Mouse (Mus musculus): Measurements from ENCODE around the gene Lrrc49. TPM values are rescaled to one million over a fixed set of nuclear protein-coding genes. Genes with fewer than 3 reads are reported as not detected.

Lrrc49 gene
- total and polyA plus RNA-seq, 2 experiments from 2014 or later: 4.9 to 7.2 TPM

- TF ChIP-seq CTCF (IDR thresholded peaks at IDR 0.05; ENCODE audit: low read depth) (no peak), EP300 (IDR thresholded peaks at IDR 0.05; ENCODE audit: low read depth) (no peak)
- Histone ChIP-seq H3K36me3 (replicated peaks; ENCODE audit: control insufficient read depth, insufficient read depth, low read length) (no peaks in the 10 kb centered on the region; the same call in 1 of the 2 replicates), H3K27me3 (ENCODE audit: control insufficient read depth, insufficient read depth, low read length) (no peaks in the 10 kb centered on the region), H3K9ac (replicated peaks; ENCODE audit: low read depth, low read length) (no peak overlapping the region), H3K4me2 (ENCODE audit: low read depth, low read length) (no peak overlapping the region), H3K9me3 (replicated peaks; ENCODE audit: control insufficient read depth, low read length) (no peaks in the 10 kb centered on the region), H3K4me1 (ENCODE audit: control insufficient read depth, insufficient read depth) (no peaks in the 10 kb centered on the region), H3K27ac (ENCODE audit: low read depth) (no peak overlapping the region), H3K4me3 (ENCODE audit: low read depth, low read length) (no peak overlapping the region)
- WGBS: 80% methylated on average over 10 of the region's 10 CpGs
- DNase-seq (ENCODE audit: low spot score): no peak
- ATAC-seq (ENCODE audit: insufficient read depth, low read depth): no peak
Measured at GRCm38 (mm10) chr9:60601936-60602335, 86.0 kb downstream of the Lrrc49 start.

DNA sequence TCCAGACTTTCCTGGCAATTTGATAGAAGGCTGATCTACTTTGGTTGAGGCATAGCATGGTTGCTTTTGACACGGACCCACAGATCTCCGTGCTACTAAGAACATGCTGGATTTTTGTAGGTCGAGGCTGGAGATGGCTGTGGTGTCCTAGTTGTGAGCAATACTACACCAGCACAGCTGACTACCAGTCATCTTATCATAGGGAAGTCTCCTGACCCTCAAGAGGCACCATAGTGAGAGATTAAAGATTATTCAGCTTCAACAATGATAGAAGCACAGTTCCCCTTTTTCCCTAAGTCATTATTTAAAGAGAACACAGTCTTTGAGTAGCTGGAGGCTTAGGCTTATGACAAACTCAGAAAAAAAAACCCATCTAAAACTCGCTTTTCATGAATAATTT, 87.7 kb downstream of the Lrrc49 start:
- no peak overlapping the region for H3K9ac ChIP-seq (replicated peaks; ENCODE audit: low read depth, low read length)
- no peak overlapping the region for H3K4me3 ChIP-seq (ENCODE audit: low read depth, low read length)
- H3K27ac ChIP-seq (ENCODE audit: low read depth): no peak overlapping the region
- no peaks in the 10 kb centered on the region for H3K27me3 ChIP-seq (ENCODE audit: control insufficient read depth, insufficient read depth, low read length)
- DNase-seq (ENCODE audit: low spot score) (no peak), ATAC-seq (ENCODE audit: insufficient read depth, low read depth) (no peak)
- no peak overlapping the region for H3K4me2 ChIP-seq (ENCODE audit: low read depth, low read length)
- no peak for TF ChIP-seq EP300 (IDR thresholded peaks at IDR 0.05; ENCODE audit: low read depth)
- TF ChIP-seq CTCF (IDR thresholded peaks at IDR 0.05; ENCODE audit: low read depth): no peak
- no peaks in the 10 kb centered on the region for H3K4me1 ChIP-seq (ENCODE audit: control insufficient read depth, insufficient read depth)
- no peaks in the 10 kb centered on the region for H3K9me3 ChIP-seq (replicated peaks; ENCODE audit: control insufficient read depth, low read length)
- 79% methylated on average over 4 of the region's 4 CpGs for WGBS
- no peaks in the 10 kb centered on the region; the same call in 1 of the 2 replicates for H3K36me3 ChIP-seq (replicated peaks; ENCODE audit: control insufficient read depth, insufficient read depth, low read length)

DNA sequence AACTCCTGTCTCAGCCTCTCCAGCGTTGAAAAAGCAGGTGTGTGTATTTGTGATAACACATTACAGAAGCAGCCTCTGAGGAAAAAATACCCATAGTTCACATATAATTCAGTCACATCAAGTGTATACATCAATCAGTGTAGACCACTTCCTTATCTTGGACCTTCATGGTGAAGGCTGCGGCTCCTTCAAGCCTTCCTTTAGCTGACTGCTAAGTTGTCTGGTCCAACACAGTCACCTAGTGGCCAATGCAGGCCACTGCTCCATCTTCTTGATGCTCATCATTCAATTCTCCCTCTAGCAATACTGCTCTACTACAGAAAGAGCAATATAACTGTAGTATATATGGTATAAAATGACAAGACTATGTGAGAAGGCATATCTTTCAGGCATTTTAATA, 88.5 kb downstream of the Lrrc49 start:
- WGBS: 46% methylated on average over 2 of the region's 2 CpGs
- DNase-seq (ENCODE audit: low spot score) (peak; percentile 31), ATAC-seq (ENCODE audit: insufficient read depth, low read depth) (no peak)
- TF ChIP-seq EP300 (IDR thresholded peaks at IDR 0.05; ENCODE audit: low read depth) (no peak), CTCF (IDR thresholded peaks at IDR 0.05; ENCODE audit: low read depth) (peak; percentile 83)
- no peaks in the 10 kb centered on the region for H3K4me1 ChIP-seq (ENCODE audit: control insufficient read depth, insufficient read depth)
- H3K27me3 ChIP-seq (ENCODE audit: control insufficient read depth, insufficient read depth, low read length): no peaks in the 10 kb centered on the region
- no peaks in the 10 kb centered on the region for H3K9me3 ChIP-seq (replicated peaks; ENCODE audit: control insufficient read depth, low read length)
- no peak overlapping the region for H3K27ac ChIP-seq (ENCODE audit: low read depth)
- H3K4me3 ChIP-seq (ENCODE audit: low read depth, low read length): no peak overlapping the region
- H3K4me2 ChIP-seq (ENCODE audit: low read depth, low read length): no peak overlapping the region
- no peak overlapping the region for H3K9ac ChIP-seq (replicated peaks; ENCODE audit: low read depth, low read length)
- H3K36me3 ChIP-seq (replicated peaks; ENCODE audit: control insufficient read depth, insufficient read depth, low read length): no peaks in the 10 kb centered on the region; the same call in 1 of the 2 replicates

GRCm38 (mm10) chr9:60595406-60595805, 92.6 kb downstream of the Lrrc49 start:
- no peak overlapping the region for H3K4me2 ChIP-seq (ENCODE audit: low read depth, low read length)
- no peak for ATAC-seq (ENCODE audit: insufficient read depth, low read depth)

GRCm38 (mm10) chr9:60592974-60593373, 95.0 kb downstream of the Lrrc49 start:
- H3K36me3 ChIP-seq (replicated peaks; ENCODE audit: control insufficient read depth, insufficient read depth, low read length): no peaks in the 10 kb centered on the region
- no peak for ATAC-seq (ENCODE audit: insufficient read depth, low read depth)
- TF ChIP-seq CTCF (IDR thresholded peaks at IDR 0.05; ENCODE audit: low read depth) (no peak), EP300 (IDR thresholded peaks at IDR 0.05; ENCODE audit: low read depth) (no peak)
- H3K4me1 ChIP-seq (ENCODE audit: control insufficient read depth, insufficient read depth): no peaks in the 10 kb centered on the region
- WGBS: 65% methylated on average over 6 of the region's 6 CpGs
- no peak overlapping the region for H3K9ac ChIP-seq (replicated peaks; ENCODE audit: low read depth, low read length)
- H3K27me3 ChIP-seq (ENCODE audit: control insufficient read depth, insufficient read depth, low read length): no peaks in the 10 kb centered on the region
- H3K4me3 ChIP-seq (ENCODE audit: low read depth, low read length): no peak overlapping the region
- DNase-seq (ENCODE audit: low spot score): no peak
- no peaks in the 10 kb centered on the region for H3K9me3 ChIP-seq (replicated peaks; ENCODE audit: control insufficient read depth, low read length)
- no peak overlapping the region; the same call in 1 of the 2 replicates for H3K27ac ChIP-seq (ENCODE audit: low read depth)
- no peak overlapping the region for H3K4me2 ChIP-seq (ENCODE audit: low read depth, low read length)

More at GRCm38 (mm10) chr9:60595406-60595805, 92.6 kb downstream of the Lrrc49 start:
- Histone ChIP-seq H3K4me1 (ENCODE audit: control insufficient read depth, insufficient read depth) (no peaks in the 10 kb centered on the region), H3K27me3 (ENCODE audit: control insufficient read depth, insufficient read depth, low read length) (no peaks in the 10 kb centered on the region), H3K9ac (replicated peaks; ENCODE audit: low read depth, low read length) (no peak overlapping the region), H3K4me3 (ENCODE audit: low read depth, low read length) (no peak overlapping the region), H3K36me3 (replicated peaks; ENCODE audit: control insufficient read depth, insufficient read depth, low read length) (no peaks in the 10 kb centered on the region; the same call in 1 of the 2 replicates), H3K27ac (ENCODE audit: low read depth) (no peak overlapping the region), H3K9me3 (replicated peaks; ENCODE audit: control insufficient read depth, low read length) (no peaks in the 10 kb centered on the region)
- WGBS: 68% methylated on average over 7 of the region's 7 CpGs
- DNase-seq (ENCODE audit: low spot score): no peak
- TF ChIP-seq EP300 (IDR thresholded peaks at IDR 0.05; ENCODE audit: low read depth) (no peak), CTCF (IDR thresholded peaks at IDR 0.05; ENCODE audit: low read depth) (no peak)

DNA sequence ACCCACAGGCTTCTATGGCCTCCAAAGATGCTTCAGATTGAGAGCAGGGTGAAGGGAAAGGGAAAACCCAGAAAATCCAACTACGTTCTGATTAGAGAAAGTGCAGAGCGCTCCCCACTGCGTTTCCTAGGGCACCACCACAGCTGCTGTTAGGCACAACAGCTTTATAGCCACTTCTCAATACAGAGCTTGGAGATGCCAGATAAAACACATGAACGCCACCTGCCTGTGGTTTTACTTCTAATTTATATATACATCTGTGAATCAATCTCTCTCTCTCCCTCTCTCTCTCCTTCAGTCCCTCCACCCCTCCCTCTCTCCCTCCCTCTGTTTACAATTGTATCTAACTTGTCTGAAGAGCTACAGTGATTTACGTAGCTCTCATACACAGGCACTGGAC, 95.6 kb downstream of the Lrrc49 start:
- no peak overlapping the region for H3K4me2 ChIP-seq (ENCODE audit: low read depth, low read length)
- no peak overlapping the region for H3K27ac ChIP-seq (ENCODE audit: low read depth)
- H3K4me3 ChIP-seq (ENCODE audit: low read depth, low read length): no peak overlapping the region
- ATAC-seq (ENCODE audit: insufficient read depth, low read depth): no peak
- H3K27me3 ChIP-seq (ENCODE audit: control insufficient read depth, insufficient read depth, low read length): no peaks in the 10 kb centered on the region
- no peak overlapping the region for H3K9ac ChIP-seq (replicated peaks; ENCODE audit: low read depth, low read length)
- no peaks in the 10 kb centered on the region for H3K4me1 ChIP-seq (ENCODE audit: control insufficient read depth, insufficient read depth)
- no peaks in the 10 kb centered on the region for H3K9me3 ChIP-seq (replicated peaks; ENCODE audit: control insufficient read depth, low read length)
- DNase-seq (ENCODE audit: low spot score): no peak
- TF ChIP-seq EP300 (IDR thresholded peaks at IDR 0.05; ENCODE audit: low read depth): no peak
- TF ChIP-seq CTCF (IDR thresholded peaks at IDR 0.05; ENCODE audit: low read depth): no peak
- WGBS: 71% methylated on average over 5 of the region's 5 CpGs
- no peaks in the 10 kb centered on the region for H3K36me3 ChIP-seq (replicated peaks; ENCODE audit: control insufficient read depth, insufficient read depth, low read length)
